Mouse (Mus musculus): ENCODE results near the gene Ppp1r14b. TPM values are rescaled to one million over a fixed set of nuclear protein-coding genes. Genes with fewer than 3 reads are reported as not detected.

The Ppp1r14b gene
- polyA plus RNA-seq, 1 experiment from 2014 or later: 224 TPM

- Histone ChIP-seq H3K4me2 (peak overlapping the region; percentile 95), H3K9me3 (ENCODE audit: low read depth, low read length) (no peaks in the 10 kb centered on the region), H3K9ac (peak overlapping the region; percentile 73), H3K4me3 (ENCODE audit: low read depth, low read length) (peak overlapping the region; percentile 55), H3K27me3 (ENCODE audit: insufficient read depth, low read length) (no peaks in the 10 kb centered on the region), H3K36me3 (ENCODE audit: insufficient read depth) (peaks cover 45% of the 10 kb centered on the region), H3K4me1 (ENCODE audit: insufficient read depth) (peaks cover 17% of the 10 kb centered on the region), H3K27ac (ENCODE audit: low read depth) (peak overlapping the region; percentile 99)
- DNase-seq: peak; percentile 58
- WGBS: 5% methylated on average over 3 of the region's 3 CpGs
- peak; percentile 9; the same call in 1 of the 2 replicates for ATAC-seq (ENCODE audit: insufficient read depth)
- no peak for TF ChIP-seq CTCF (IDR thresholded peaks at IDR 0.05; ENCODE audit: low read depth)
Measured at GRCm38 (mm10) chr19:6952712-6953037, 22.1 kb upstream of the Ppp1r14b start.

GRCm38 (mm10) chr19:6954046-6954445 is 20.7 kb upstream of the Ppp1r14b start:
- Histone ChIP-seq H3K27me3 (ENCODE audit: insufficient read depth, low read length) (no peaks in the 10 kb centered on the region), H3K36me3 (ENCODE audit: insufficient read depth) (peaks cover 57% of the 10 kb centered on the region), H3K9ac (no peak overlapping the region), H3K9me3 (ENCODE audit: low read depth, low read length) (no peaks in the 10 kb centered on the region), H3K4me3 (ENCODE audit: low read depth, low read length) (no peak overlapping the region), H3K4me1 (ENCODE audit: insufficient read depth) (peaks cover 17% of the 10 kb centered on the region), H3K27ac (ENCODE audit: low read depth) (no peak overlapping the region), H3K4me2 (no peak overlapping the region)
- TF ChIP-seq CTCF (IDR thresholded peaks at IDR 0.05; ENCODE audit: low read depth): peak; percentile 71
- ATAC-seq (ENCODE audit: insufficient read depth): no peak
- WGBS: 45% methylated on average over 9 of the region's 9 CpGs
- DNase-seq: peak; percentile 41

GRCm38 (mm10) chr19:6955424-6955823 is 19.3 kb upstream of the Ppp1r14b start:
- ATAC-seq (ENCODE audit: insufficient read depth) (no peak), DNase-seq (no peak)
- WGBS: 68% methylated on average over 7 of the region's 7 CpGs
- TF ChIP-seq CTCF (IDR thresholded peaks at IDR 0.05; ENCODE audit: low read depth): no peak
- Histone ChIP-seq H3K36me3 (ENCODE audit: insufficient read depth) (peaks cover 67% of the 10 kb centered on the region), H3K27me3 (ENCODE audit: insufficient read depth, low read length) (no peaks in the 10 kb centered on the region), H3K27ac (ENCODE audit: low read depth) (no peak overlapping the region), H3K9me3 (ENCODE audit: low read depth, low read length) (no peaks in the 10 kb centered on the region), H3K4me2 (no peak overlapping the region), H3K4me1 (ENCODE audit: insufficient read depth) (peaks cover 11% of the 10 kb centered on the region), H3K9ac (no peak overlapping the region), H3K4me3 (ENCODE audit: low read depth, low read length) (no peak overlapping the region)

GRCm38 (mm10) chr19:6956461-6956860 is 18.3 kb upstream of the Ppp1r14b start:
- Histone ChIP-seq H3K27ac (ENCODE audit: low read depth) (no peak overlapping the region), H3K4me3 (ENCODE audit: low read depth, low read length) (no peak overlapping the region), H3K4me1 (ENCODE audit: insufficient read depth) (peaks cover 11% of the 10 kb centered on the region), H3K27me3 (ENCODE audit: insufficient read depth, low read length) (no peaks in the 10 kb centered on the region), H3K9me3 (ENCODE audit: low read depth, low read length) (no peaks in the 10 kb centered on the region), H3K4me2 (no peak overlapping the region), H3K9ac (no peak overlapping the region), H3K36me3 (ENCODE audit: insufficient read depth) (peaks cover 73% of the 10 kb centered on the region)
- ATAC-seq (ENCODE audit: insufficient read depth) (no peak), DNase-seq (no peak)
- WGBS: 85% methylated on average over 10 of the region's 10 CpGs
- no peak for TF ChIP-seq CTCF (IDR thresholded peaks at IDR 0.05; ENCODE audit: low read depth)

- H3K4me3 ChIP-seq (ENCODE audit: low read depth, low read length): peak overlapping the region; percentile 70
- H3K27me3 ChIP-seq (ENCODE audit: insufficient read depth, low read length): no peaks in the 10 kb centered on the region
- H3K4me1 ChIP-seq (ENCODE audit: insufficient read depth): peaks cover 13% of the 10 kb centered on the region
- TF ChIP-seq CTCF (IDR thresholded peaks at IDR 0.05; ENCODE audit: low read depth): no peak
- no peaks in the 10 kb centered on the region for H3K9me3 ChIP-seq (ENCODE audit: low read depth, low read length)
- H3K4me2 ChIP-seq: peak overlapping the region; percentile 89
- H3K27ac ChIP-seq (ENCODE audit: low read depth): peak overlapping the region; percentile 42; the same call in 1 of the 2 replicates
- DNase-seq: peak; percentile 45
- 5% methylated on average over 15 of the region's 15 CpGs for WGBS
- no peak for ATAC-seq (ENCODE audit: insufficient read depth)
- H3K9ac ChIP-seq: peak overlapping the region; percentile 71
- H3K36me3 ChIP-seq (ENCODE audit: insufficient read depth): peaks cover 31% of the 10 kb centered on the region
Measured at GRCm38 (mm10) chr19:6968491-6969271, 6.1 kb upstream of the Ppp1r14b start.

GRCm38 (mm10) chr19:6969291-6969664 is 5.5 kb upstream of the Ppp1r14b start:
- WGBS: under 1% methylated on average over 20 of the region's 20 CpGs
- Histone ChIP-seq H3K36me3 (ENCODE audit: insufficient read depth) (peaks cover 25% of the 10 kb centered on the region), H3K4me2 (peak overlapping the region; percentile 89), H3K4me1 (ENCODE audit: insufficient read depth) (peaks cover 13% of the 10 kb centered on the region), H3K4me3 (ENCODE audit: low read depth, low read length) (peak overlapping the region; percentile 70), H3K27ac (ENCODE audit: low read depth) (peak overlapping the region; percentile 42; the same call in 1 of the 2 replicates), H3K9ac (peak overlapping the region; percentile 71), H3K27me3 (ENCODE audit: insufficient read depth, low read length) (no peaks in the 10 kb centered on the region), H3K9me3 (ENCODE audit: low read depth, low read length) (no peaks in the 10 kb centered on the region)
- no peak; the same call in 1 of the 2 replicates for ATAC-seq (ENCODE audit: insufficient read depth)
- DNase-seq: no peak
- TF ChIP-seq CTCF (IDR thresholded peaks at IDR 0.05; ENCODE audit: low read depth): no peak

GRCm38 (mm10) chr19:6969665-6970381 is 4.9 kb upstream of the Ppp1r14b start:
- Histone ChIP-seq H3K4me3 (ENCODE audit: low read depth, low read length) (peak overlapping the region; percentile 70), H3K27ac (ENCODE audit: low read depth) (peak overlapping the region; percentile 42; the same call in 1 of the 2 replicates), H3K27me3 (ENCODE audit: insufficient read depth, low read length) (no peaks in the 10 kb centered on the region), H3K4me1 (ENCODE audit: insufficient read depth) (peaks cover 13% of the 10 kb centered on the region), H3K36me3 (ENCODE audit: insufficient read depth) (peaks cover 21% of the 10 kb centered on the region), H3K4me2 (peak overlapping the region; percentile 89), H3K9ac (peak overlapping the region; percentile 71), H3K9me3 (ENCODE audit: low read depth, low read length) (no peaks in the 10 kb centered on the region)
- DNase-seq: peak; percentile 80
- peak; percentile 70 for TF ChIP-seq CTCF (IDR thresholded peaks at IDR 0.05; ENCODE audit: low read depth)
- WGBS: under 1% methylated on average over 55 of the region's 55 CpGs
- ATAC-seq (ENCODE audit: insufficient read depth): peak; percentile 75

Data from lung, embryonic 14.5 days (tissue).